Mouse (Mus musculus): ENCODE measurements around the gene Grm4.

DNA sequence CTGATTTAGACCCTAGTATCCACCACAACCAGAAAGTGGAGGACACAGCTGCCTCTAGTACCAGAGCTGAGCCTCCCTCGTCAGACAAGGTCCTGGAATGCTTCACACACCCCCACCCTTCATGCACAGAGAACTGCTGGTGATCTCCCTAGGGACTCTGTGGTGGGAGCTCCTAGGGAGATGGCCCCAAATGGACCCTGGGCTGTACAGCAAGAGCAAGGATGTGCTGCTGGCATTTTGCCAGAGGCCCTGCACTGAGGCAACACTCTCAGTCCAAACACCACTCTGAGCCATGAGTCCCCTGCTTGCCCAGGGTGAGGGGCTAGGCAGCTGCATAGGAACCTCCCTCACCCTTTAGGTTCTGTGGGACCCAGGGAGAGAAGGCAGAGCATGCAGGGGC lies 134.8 kb downstream of the Grm4 start:
- TF ChIP-seq POLR2A (IDR thresholded peaks at IDR 0.05; ENCODE audit: borderline replicate concordance, insufficient read depth, low read length) (no peak), CTCF (IDR thresholded peaks at IDR 0.05; ENCODE audit: borderline replicate concordance, insufficient read depth, low read depth, low read length) (no peak)
